Mouse (Mus musculus): ENCODE measurements at regions not wholly inside any gene's neighbourhood (a gene's known extent, or its start where the extent isn't known, plus 50 kb on each side); places are given as distances from the start of the nearest gene placed in this dataset.
A peak's percentile ranks its signal among the peaks of the same experiment; 100 is the strongest.

DNA sequence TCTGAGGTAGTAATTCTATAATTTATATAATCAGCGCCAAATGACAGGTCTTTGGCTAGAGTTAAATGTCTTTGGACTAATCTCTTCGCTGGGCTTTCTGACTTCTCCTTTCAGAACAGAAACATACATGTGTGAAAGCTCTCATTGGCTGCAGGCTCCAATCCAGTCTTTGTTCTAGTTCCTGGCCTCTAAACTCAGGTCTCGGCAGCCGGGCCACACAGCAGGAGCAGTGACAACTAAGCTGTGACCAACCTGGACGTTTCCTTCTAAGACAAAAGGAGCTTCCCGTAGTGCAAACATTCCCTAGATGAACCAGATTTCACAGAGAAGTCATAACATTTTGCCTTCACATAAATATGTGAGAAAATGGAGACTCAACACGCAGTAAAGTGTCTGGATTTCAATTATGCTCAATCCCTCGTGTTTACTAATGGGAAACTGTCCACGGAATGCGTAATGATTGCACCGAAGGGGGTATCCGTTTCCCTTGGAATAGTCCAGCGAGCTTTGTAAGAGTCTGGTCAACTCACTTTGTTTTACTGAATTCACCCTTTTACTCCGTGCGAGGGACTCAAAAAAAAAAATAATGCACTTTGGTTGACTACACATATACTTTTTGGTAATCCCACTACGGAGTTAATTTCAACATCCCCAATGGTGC is 216.4 kb downstream of the Mreg start:
- no peak overlapping the region for H3K4me3 ChIP-seq (ENCODE audit: low read length)
- H3K4me1 ChIP-seq (ENCODE audit: control insufficient read depth, insufficient read depth, low read length): no peaks in the 10 kb centered on the region
- 61% methylated on average over 16 of the region's 16 CpGs for WGBS
- no peak for ATAC-seq
- no peak overlapping the region for H3K27ac ChIP-seq (ENCODE audit: low read length)
- no peaks in the 10 kb centered on the region for H3K36me3 ChIP-seq (ENCODE audit: control insufficient read depth, insufficient read depth, low read length)
- H3K9ac ChIP-seq (ENCODE audit: low read depth, low read length): no peak overlapping the region
- no peaks in the 10 kb centered on the region for H3K9me3 ChIP-seq (ENCODE audit: control insufficient read depth, low read length)
- no peaks in the 10 kb centered on the region for H3K27me3 ChIP-seq (replicated peaks; ENCODE audit: control insufficient read depth, insufficient read depth, low read length)
- no peak overlapping the region for H3K4me2 ChIP-seq (ENCODE audit: low read depth, low read length)

DNA sequence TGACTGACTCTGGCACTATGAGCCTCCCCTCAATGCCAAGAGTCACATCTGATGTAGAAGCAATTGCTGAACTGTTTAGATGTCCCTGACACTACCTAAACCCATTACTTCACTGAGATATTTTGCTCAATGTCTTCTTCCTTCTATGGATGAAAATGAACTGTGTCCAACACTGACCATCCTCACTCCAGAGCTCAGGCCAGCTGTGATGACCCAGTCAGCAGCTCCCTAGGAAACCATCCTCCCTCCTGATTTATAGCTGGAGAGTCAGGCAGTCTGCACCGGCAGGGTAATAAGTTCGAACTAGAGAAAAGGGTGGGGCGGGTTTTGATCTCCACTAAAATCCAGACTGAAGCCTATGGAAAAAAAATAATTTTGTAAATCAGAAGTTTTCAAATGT is 221.2 kb downstream of the Mreg start:
- 69% methylated on average over 3 of the region's 3 CpGs for WGBS
- no peaks in the 10 kb centered on the region for H3K36me3 ChIP-seq (ENCODE audit: control insufficient read depth, insufficient read depth, low read length)
- no peak overlapping the region for H3K4me2 ChIP-seq (ENCODE audit: low read depth, low read length)
- H3K4me1 ChIP-seq (ENCODE audit: control insufficient read depth, insufficient read depth, low read length): no peaks in the 10 kb centered on the region
- ATAC-seq: no peak
- no peak overlapping the region for H3K4me3 ChIP-seq (ENCODE audit: low read length)
- no peaks in the 10 kb centered on the region for H3K9me3 ChIP-seq (ENCODE audit: control insufficient read depth, low read length)
- H3K27me3 ChIP-seq (replicated peaks; ENCODE audit: control insufficient read depth, insufficient read depth, low read length): no peaks in the 10 kb centered on the region
- no peak overlapping the region for H3K9ac ChIP-seq (ENCODE audit: low read depth, low read length)
- H3K27ac ChIP-seq (ENCODE audit: low read length): no peak overlapping the region

DNA sequence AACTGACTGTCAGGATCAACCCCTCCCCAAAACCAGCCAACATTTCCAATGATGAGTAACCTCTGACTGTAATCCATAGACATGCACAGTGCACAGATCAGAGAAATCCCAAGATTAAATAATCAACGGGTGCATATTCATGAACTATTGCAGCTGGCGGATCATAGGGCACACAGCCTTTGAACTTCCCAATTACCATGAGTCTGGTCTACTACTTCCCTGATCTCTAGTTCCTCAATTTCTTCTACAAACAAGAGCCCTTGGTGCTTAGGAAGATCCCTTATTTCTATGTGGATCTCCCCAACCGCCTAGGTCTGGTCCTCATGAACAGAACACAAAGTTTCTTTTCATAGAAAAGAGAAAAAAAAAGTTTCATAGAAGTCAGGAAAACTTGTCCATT is 224.0 kb downstream of the Mreg start:
- Histone ChIP-seq H3K4me3 (ENCODE audit: low read length) (no peak overlapping the region), H3K27me3 (replicated peaks; ENCODE audit: control insufficient read depth, insufficient read depth, low read length) (no peaks in the 10 kb centered on the region), H3K36me3 (ENCODE audit: control insufficient read depth, insufficient read depth, low read length) (no peaks in the 10 kb centered on the region), H3K27ac (ENCODE audit: low read length) (no peak overlapping the region), H3K4me2 (ENCODE audit: low read depth, low read length) (no peak overlapping the region), H3K9ac (ENCODE audit: low read depth, low read length) (no peak overlapping the region), H3K9me3 (ENCODE audit: control insufficient read depth, low read length) (no peaks in the 10 kb centered on the region), H3K4me1 (ENCODE audit: control insufficient read depth, insufficient read depth, low read length) (no peaks in the 10 kb centered on the region)
- 88% methylated on average over 3 of the region's 3 CpGs for WGBS
- ATAC-seq: no peak

DNA sequence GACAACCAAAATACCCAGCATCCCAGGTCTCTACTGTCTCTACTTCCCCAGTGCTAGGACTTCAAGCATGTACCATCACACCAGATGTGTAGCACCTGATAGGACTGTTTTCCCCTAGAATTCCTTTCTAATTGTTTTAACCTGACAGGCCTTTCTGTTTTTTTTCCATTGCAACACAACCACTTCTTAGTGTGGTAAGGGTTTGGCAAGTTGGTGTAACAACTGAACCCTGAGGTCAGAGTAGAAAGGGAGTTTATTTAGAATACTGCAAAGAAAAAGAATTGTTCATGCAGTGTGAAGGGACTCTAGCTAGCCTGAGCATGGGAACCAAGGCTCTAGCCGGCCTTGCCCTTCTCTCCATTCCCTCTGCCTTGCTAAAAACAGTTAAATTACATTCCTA is 226.1 kb downstream of the Mreg start:
- Histone ChIP-seq H3K4me3 (ENCODE audit: low read length) (no peak overlapping the region), H3K27me3 (replicated peaks; ENCODE audit: control insufficient read depth, insufficient read depth, low read length) (no peaks in the 10 kb centered on the region), H3K9ac (ENCODE audit: low read depth, low read length) (no peak overlapping the region), H3K36me3 (ENCODE audit: control insufficient read depth, insufficient read depth, low read length) (no peaks in the 10 kb centered on the region), H3K9me3 (ENCODE audit: control insufficient read depth, low read length) (no peaks in the 10 kb centered on the region), H3K4me1 (ENCODE audit: control insufficient read depth, insufficient read depth, low read length) (peaks cover 2% of the 10 kb centered on the region; the same call in 1 of the 2 replicates), H3K27ac (ENCODE audit: low read length) (no peak overlapping the region), H3K4me2 (ENCODE audit: low read depth, low read length) (no peak overlapping the region)
- no peak for ATAC-seq
- 65% methylated on average over 1 of the region's 1 CpGs for WGBS

DNA sequence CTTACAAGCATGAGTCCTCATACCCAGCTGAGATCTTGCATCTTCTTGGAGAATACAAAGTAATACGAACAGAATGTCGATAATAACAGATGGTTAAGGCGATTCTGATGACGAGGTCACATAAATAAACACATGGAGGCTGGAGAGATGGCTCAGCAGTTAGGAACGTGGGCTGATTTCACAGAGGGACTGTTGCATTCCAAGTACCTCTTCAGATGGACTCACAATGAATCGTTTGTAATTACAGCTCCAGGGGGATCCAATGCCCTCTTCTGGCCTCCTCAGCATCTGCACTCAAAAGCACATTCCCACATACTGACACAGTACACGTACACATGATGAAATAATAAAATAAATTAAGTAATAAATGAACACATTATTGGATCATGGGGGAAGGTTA is 228.3 kb downstream of the Mreg start:
- H3K9ac ChIP-seq (ENCODE audit: low read depth, low read length): no peak overlapping the region
- H3K4me3 ChIP-seq (ENCODE audit: low read length): no peak overlapping the region
- ATAC-seq: no peak
- no peak overlapping the region for H3K4me2 ChIP-seq (ENCODE audit: low read depth, low read length)
- H3K9me3 ChIP-seq (ENCODE audit: control insufficient read depth, low read length): no peaks in the 10 kb centered on the region
- H3K4me1 ChIP-seq (ENCODE audit: control insufficient read depth, insufficient read depth, low read length): peaks cover 2% of the 10 kb centered on the region; the same call in 1 of the 2 replicates
- H3K27me3 ChIP-seq (replicated peaks; ENCODE audit: control insufficient read depth, insufficient read depth, low read length): no peaks in the 10 kb centered on the region
- 72% methylated on average over 7 of the region's 7 CpGs for WGBS
- H3K27ac ChIP-seq (ENCODE audit: low read length): no peak overlapping the region
- no peaks in the 10 kb centered on the region for H3K36me3 ChIP-seq (ENCODE audit: control insufficient read depth, insufficient read depth, low read length)

DNA sequence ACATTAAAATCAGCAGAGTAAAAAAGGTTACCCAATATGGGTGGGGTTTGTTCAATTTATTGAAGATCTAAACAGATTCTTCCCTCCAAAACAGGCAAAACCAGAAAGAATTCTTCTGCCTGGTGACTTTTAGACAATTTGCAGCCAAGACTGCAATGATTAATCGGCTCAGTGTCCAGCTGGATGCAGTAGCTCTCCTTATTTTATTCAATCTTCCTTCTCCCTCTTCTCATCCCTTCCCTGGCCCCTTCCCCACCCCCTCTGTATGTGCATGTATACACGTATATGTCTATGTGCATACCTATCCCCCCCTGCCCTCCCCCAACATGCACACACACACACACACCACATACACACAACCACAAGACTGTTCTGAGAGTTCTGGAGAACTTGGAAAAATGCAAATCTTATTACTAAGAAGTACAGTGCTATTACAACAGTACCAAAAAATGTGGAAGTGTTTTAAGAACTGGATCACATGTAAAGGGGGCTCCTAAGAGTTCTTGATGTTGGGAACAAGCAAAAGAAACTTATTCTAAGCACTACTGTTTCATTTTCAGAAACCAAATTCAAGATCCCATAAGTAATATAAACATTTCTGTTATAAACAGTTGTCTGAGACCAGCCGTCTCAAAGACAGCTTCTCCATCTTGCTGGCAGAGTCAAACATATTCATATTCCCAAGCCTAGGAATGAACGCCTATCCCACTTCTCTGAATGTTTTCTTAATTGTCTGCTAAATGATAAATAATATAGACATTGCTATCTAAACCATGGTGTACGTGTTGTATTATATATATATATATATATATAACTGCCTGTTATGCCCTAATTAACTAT is 229.5 kb downstream of the Mreg start:
- Histone ChIP-seq H3K27me3 (replicated peaks; ENCODE audit: control insufficient read depth, insufficient read depth, low read length) (no peaks in the 10 kb centered on the region), H3K27ac (ENCODE audit: low read length) (peak overlapping the region; percentile 48; the same call in 1 of the 2 replicates), H3K9me3 (ENCODE audit: control insufficient read depth, low read length) (no peaks in the 10 kb centered on the region), H3K4me3 (ENCODE audit: low read length) (no peak overlapping the region), H3K4me2 (ENCODE audit: low read depth, low read length) (no peak overlapping the region), H3K9ac (ENCODE audit: low read depth, low read length) (no peak overlapping the region), H3K4me1 (ENCODE audit: control insufficient read depth, insufficient read depth, low read length) (peaks cover 2% of the 10 kb centered on the region; the same call in 1 of the 2 replicates), H3K36me3 (ENCODE audit: control insufficient read depth, insufficient read depth, low read length) (no peaks in the 10 kb centered on the region)
- 50% methylated on average over 5 of the region's 5 CpGs for WGBS
- peak; percentile 50; the same call in 1 of the 2 replicates for ATAC-seq

DNA sequence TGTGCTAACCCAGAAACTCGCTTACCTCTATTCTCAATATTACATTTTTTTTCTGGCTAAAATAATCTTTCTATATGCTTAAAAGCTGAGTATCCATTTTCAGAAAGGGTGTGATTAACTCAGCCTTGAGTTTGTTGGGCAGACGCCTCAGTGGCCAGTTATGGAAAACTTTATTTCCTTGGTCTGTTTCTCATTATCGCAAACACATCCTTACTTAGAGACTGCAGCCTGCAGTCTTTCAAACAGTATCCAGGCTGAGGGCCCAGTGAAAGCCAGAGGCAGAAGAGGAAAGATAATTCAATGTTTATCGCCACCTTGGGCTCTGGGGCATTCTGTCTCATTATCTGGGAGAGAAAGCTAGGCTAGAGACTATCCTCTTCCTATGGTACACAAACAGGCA is 231.5 kb downstream of the Mreg start:
- no peak overlapping the region for H3K9ac ChIP-seq (ENCODE audit: low read depth, low read length)

DNA sequence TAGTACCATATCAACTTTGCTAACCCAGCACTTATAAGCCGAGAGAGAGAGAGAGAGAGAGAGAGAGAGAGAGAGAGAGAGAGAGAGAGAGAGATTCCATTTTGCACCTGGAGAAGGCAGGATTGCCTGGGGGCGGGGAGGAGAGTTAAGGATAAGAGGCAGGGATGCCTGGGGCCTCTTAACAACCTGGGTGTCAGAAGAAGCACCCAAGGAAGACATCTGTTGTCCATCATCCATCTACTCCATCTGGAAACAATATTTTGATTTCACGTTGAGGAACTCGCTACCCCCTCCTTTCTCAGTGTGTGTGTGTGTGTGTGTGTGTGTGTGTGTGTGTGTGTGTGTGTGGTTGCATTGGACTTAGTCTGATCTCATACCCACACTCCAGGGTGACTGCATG is 232.8 kb downstream of the Mreg start:
- no peaks in the 10 kb centered on the region for H3K27me3 ChIP-seq (replicated peaks; ENCODE audit: control insufficient read depth, insufficient read depth, low read length)
- ATAC-seq: no peak
- H3K4me1 ChIP-seq (ENCODE audit: control insufficient read depth, insufficient read depth, low read length): peaks cover 2% of the 10 kb centered on the region; the same call in 1 of the 2 replicates
- H3K4me3 ChIP-seq (ENCODE audit: low read length): no peak overlapping the region
- no peaks in the 10 kb centered on the region for H3K9me3 ChIP-seq (ENCODE audit: control insufficient read depth, low read length)
- H3K36me3 ChIP-seq (ENCODE audit: control insufficient read depth, insufficient read depth, low read length): no peaks in the 10 kb centered on the region
- WGBS: 72% methylated on average over 4 of the region's 4 CpGs
- no peak overlapping the region for H3K4me2 ChIP-seq (ENCODE audit: low read depth, low read length)
- H3K27ac ChIP-seq (ENCODE audit: low read length): no peak overlapping the region
- H3K9ac ChIP-seq (ENCODE audit: low read depth, low read length): no peak overlapping the region

More for the DNA sequence above, 231.5 kb downstream of the Mreg start:
- Histone ChIP-seq H3K4me1 (ENCODE audit: control insufficient read depth, insufficient read depth, low read length) (peaks cover 2% of the 10 kb centered on the region; the same call in 1 of the 2 replicates), H3K9me3 (ENCODE audit: control insufficient read depth, low read length) (no peaks in the 10 kb centered on the region), H3K27ac (ENCODE audit: low read length) (no peak overlapping the region), H3K4me3 (ENCODE audit: low read length) (no peak overlapping the region), H3K4me2 (ENCODE audit: low read depth, low read length) (no peak overlapping the region), H3K36me3 (ENCODE audit: control insufficient read depth, insufficient read depth, low read length) (no peaks in the 10 kb centered on the region), H3K27me3 (replicated peaks; ENCODE audit: control insufficient read depth, insufficient read depth, low read length) (no peaks in the 10 kb centered on the region)
- no peak for ATAC-seq
- 71% methylated on average over 4 of the region's 4 CpGs for whole genome bisulfite sequencing

DNA sequence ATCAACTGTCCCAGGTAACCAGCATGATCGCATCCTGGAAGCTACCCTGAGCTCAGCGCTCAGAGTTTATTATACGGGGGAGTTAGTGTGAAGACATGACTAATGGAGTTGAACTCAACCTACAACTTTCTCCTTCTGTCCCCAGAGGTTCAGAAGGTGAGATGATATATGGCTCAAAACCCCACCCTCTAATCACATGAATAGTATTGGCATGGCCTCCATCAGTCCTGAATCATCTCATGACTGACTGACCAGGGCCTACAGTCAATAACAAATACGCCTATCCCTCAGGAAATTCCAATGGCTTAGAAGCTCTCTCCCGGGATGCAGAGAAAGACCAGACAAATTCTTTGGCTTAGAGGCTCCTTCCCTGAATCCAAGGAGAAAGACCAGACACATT is 234.7 kb downstream of the Mreg start:
- no peak overlapping the region for H3K9ac ChIP-seq (ENCODE audit: low read depth, low read length)
- H3K4me3 ChIP-seq (ENCODE audit: low read length): no peak overlapping the region
- H3K9me3 ChIP-seq (ENCODE audit: control insufficient read depth, low read length): no peaks in the 10 kb centered on the region
- H3K36me3 ChIP-seq (ENCODE audit: control insufficient read depth, insufficient read depth, low read length): no peaks in the 10 kb centered on the region
- no peak for ATAC-seq
- H3K27me3 ChIP-seq (replicated peaks; ENCODE audit: control insufficient read depth, insufficient read depth, low read length): no peaks in the 10 kb centered on the region
- 70% methylated on average over 5 of the region's 5 CpGs for WGBS
- H3K4me2 ChIP-seq (ENCODE audit: low read depth, low read length): no peak overlapping the region
- peaks cover under 1% of the 10 kb centered on the region; the same call in 1 of the 2 replicates for H3K4me1 ChIP-seq (ENCODE audit: control insufficient read depth, insufficient read depth, low read length)
- no peak overlapping the region for H3K27ac ChIP-seq (ENCODE audit: low read length)
